Mouse (Mus musculus) left cerebral cortex, adult 8-10 months (tissue): Measurements from ENCODE around the gene Olfr1189. TPM values are rescaled to one million over a fixed set of nuclear protein-coding genes. Genes with fewer than 3 reads are reported as not detected.
"Not testable (repeated sequence)": the region's sequence is repeated elsewhere in the genome, so short reads cannot be mapped to it uniquely, and the experiment has no call there.

Experiments used
- DNase-seq, 2 experiments: peaks; one replicate each; pipeline ENCODE4 v3.0.0; 2022; ENCODE audit warnings: low spot score in 2 of 2
- total RNA-seq, 4 experiments: library from RNA; stranded (reverse); gene quantifications; 2 replicates each; pipeline ENCODE4 v1.2.4; 2022

The Olfr1189 gene
- total RNA-seq = not detected

DNA sequence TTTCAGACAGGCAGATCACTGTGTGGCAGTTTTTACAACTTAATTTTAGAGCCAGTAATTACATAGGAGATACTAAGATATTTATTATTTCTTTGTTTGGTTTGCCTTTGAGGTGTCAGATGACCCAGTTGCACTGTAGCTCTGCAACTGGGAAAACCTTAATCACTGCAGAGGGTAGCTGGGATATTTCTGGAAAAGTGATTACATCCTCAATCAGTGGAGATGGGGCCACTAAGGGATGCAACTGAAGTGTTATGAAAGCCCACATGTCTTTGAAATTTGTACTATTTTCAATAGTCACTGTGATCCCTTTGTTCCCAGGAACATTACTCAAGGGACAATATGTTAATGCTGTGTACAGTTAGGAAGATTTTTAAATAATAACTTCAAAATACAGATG lies at the start of gene Olfr1189:
Olfr1189 (plus strand) TSS at position 301 of the 400 bp plus-strand sequence.
- DNase-seq = no peak

DNA sequence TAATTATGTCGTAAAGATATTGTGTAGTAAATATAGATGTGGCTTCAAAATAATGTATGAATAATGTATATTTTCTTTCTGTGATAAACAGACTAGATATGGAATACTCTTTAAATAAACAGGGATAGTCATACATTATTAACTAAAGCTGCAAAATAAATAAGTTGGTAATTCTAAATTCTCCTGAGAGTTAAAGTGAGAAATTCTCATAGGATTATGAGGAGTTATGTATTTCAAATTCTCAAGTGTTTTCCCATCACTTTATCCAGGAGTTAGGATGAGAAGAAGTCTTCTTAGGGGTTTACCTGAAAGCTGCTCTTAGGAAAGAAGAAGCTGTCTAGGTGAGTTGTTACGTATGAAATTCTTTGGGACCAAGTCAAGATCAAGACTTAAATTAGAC lies 29.6 kb upstream of the Olfr1189 start, which contains the start of gene Olfr1188:
Olfr1188 (plus strand) TSS at position 301 of the 400 bp plus-strand sequence.
- no peak for DNase-seq

DNA sequence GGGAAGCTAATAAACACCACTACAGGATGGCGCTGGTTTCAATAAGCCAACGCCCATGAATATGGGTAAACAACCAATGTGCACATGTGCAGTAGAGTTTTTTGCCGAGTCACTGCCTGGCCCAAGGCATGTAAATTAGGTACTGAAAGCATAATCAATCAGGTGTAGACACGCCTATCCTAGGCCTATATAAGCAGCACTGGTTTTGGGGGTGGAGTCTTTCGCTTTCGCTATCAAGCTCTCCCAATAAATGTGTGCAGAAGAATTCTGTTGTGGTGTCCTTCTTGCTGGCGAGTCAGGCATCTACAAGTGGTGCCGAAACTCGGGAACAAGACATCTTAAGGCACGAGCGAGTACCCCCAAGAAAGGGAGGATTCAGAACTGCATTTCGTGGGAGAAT lies 13.6 kb upstream of the Olfr1189 start:
- not testable (repeated sequence) for DNase-seq

DNA sequence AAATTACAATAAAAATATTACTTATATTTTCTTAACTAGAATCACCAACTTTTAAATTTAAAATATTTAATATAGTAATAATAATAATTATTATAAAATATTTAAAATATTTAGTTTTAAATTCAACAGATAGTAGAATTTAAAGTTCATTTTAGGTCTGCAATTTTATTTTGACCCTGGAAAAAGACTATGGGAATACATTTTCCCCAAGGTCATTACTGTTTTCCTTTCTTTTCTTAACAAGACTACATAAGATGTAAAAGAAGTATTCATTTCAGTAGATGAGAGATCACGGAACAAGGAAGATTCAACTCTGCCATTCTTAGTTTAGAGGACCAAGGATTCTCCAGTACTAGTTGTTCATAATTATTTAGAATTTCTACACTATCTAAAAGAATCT lies 54.0 kb downstream of the Olfr1189 start, which contains the start of gene Olfr1191-ps1:
Olfr1191-ps1 (plus strand) TSS at position 301 of the 400 bp plus-strand sequence.
- not testable (repeated sequence) for DNase-seq

Other genes starting within 250 kb of the Olfr1189 start
- not detected for gene Olfr1176, start 249.7 kb upstream of the Olfr1189 start, total RNA-seq
- not detected for gene Olfr1177-ps, start 240.0 kb upstream of the Olfr1189 start, total RNA-seq
- not detected for gene Olfr1178, start 199.4 kb upstream of the Olfr1189 start, total RNA-seq
- not detected for gene Olfr1179, start 180.0 kb upstream of the Olfr1189 start, total RNA-seq
- not detected for gene Olfr1180, start 167.3 kb upstream of the Olfr1189 start, total RNA-seq
- gene Olfr1181, start 160.3 kb upstream of the Olfr1189 start, total RNA-seq = not detected
- not detected for gene Gm13757, start 137.3 kb upstream of the Olfr1189 start, total RNA-seq
- gene Olfr1183, start 131.6 kb upstream of the Olfr1189 start, total RNA-seq = not detected
- gene Olfr1184, start 102.9 kb upstream of the Olfr1189 start, total RNA-seq = not detected
- gene Olfr1185-ps1, start 93.1 kb upstream of the Olfr1189 start, total RNA-seq = not detected
- not detected for gene Olfr1186, start 67.9 kb upstream of the Olfr1189 start, total RNA-seq
- not detected for gene Olfr1188, start 29.5 kb upstream of the Olfr1189 start, total RNA-seq
- under 1 TPM in 1 of 4 experiments, not detected in 3; 0.08 TPM for gene Olfr1191-ps1, start 54.1 kb downstream of the Olfr1189 start, total RNA-seq
- not detected for gene Olfr1192-ps1, start 62.1 kb downstream of the Olfr1189 start, total RNA-seq
- gene Olfr1193, start 89.2 kb downstream of the Olfr1189 start, total RNA-seq = not detected
- gene Olfr1195, start 102.7 kb downstream of the Olfr1189 start, total RNA-seq = not detected
- gene Olfr1196, start 118.1 kb downstream of the Olfr1189 start, total RNA-seq = not detected
- gene Olfr1197, start 145.9 kb downstream of the Olfr1189 start, total RNA-seq = not detected
- gene Olfr1198, start 164.9 kb downstream of the Olfr1189 start, total RNA-seq = not detected
- not detected for gene Olfr1199, start 174.0 kb downstream of the Olfr1189 start, total RNA-seq
- not detected for gene Olfr1200, start 184.0 kb downstream of the Olfr1189 start, total RNA-seq
- gene Olfr1201, start 206.6 kb downstream of the Olfr1189 start, total RNA-seq = not detected
- not detected for gene Olfr1202, start 228.0 kb downstream of the Olfr1189 start, total RNA-seq
- gene Olfr1205, start 243.3 kb downstream of the Olfr1189 start, total RNA-seq = not detected